Mouse (Mus musculus): Measurements from ENCODE around the gene Arxes2.
"Not testable (repeated sequence)": the region's sequence is repeated elsewhere in the genome, so short reads cannot be mapped to it uniquely, and the experiment has no call there.

Arxes2 gene

DNA sequence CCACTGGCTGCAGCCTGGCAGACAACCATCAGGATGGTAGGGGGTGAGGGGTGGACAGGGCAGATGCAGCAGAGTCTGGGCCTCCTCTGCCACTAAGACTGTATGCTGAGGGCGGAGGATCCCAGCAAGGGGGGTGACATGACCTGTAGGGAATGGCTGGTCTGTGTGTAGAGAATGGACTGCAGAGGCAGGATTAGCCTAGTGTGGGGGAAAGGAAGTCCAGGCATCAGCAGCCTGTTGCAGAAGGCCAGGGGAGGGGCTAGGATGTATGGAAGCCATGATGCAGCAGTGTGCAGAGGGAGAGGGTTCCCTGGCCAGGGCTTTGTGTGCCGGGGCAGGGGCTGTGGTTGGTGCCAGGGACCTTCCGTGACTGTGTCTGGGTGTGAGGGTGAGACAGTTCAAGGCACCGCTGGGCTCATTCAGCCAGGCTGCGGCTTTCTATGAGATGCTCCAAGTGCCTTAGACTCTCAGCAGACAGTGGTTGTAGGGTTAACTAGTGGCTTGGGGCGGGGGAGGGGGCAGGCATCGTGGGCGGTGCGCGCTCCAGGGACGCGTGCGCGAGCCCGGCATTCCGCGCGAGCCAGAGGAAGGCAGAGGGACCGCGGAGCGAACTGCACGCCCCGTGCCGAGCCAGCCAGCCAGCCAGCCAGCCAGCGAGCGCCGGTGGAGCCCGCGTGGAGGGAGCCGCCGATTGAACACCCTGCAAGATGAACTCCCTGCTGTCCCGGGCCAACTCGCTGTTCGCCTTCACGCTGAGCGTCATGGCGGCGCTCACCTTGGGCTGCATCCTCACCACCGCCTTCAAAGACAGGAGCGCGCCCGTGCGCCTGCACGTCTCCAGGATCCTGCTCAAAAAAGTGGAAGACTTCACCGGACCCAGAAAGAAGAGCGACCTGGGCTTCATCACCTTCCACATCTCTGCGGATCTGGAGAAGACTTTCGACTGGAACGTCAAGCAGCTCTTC, 39.5 kb downstream of the Arxes2 start, which contains the start of gene Arxes1:
TSS of gene Arxes1 (plus strand) at position 569 of the 965 bp plus-strand sequence.
- not testable (repeated sequence) for DNase-seq (ENCODE audit: low spot score)

- no peak for DNase-seq (ENCODE audit: low spot score)
Observed at GRCm38 (mm10) chrX:136043726-136044125, 50.1 kb downstream of the Arxes2 start.

All from spleen, adult 12 weeks (tissue).